Mouse (Mus musculus) thymus, adult 2 months (tissue): ENCODE results near the gene Casz1.

Source experiments
- CTCF ChIP-seq: fragments of 200-500 bp; IDR thresholded peaks from 2 replicates; pipeline ENCODE4 v1.5.1; 2012; ENCODE audit warnings: mild to moderate bottlenecking, control low read depth, low read length, moderate library complexity, borderline replicate concordance; ENCODE audit not compliant: control insufficient read depth, poor library complexity, insufficient read depth; ENCODE audit errors: extremely low read depth
- POLR2A ChIP-seq: fragments of 200-500 bp; IDR thresholded peaks from 2 replicates; pipeline ENCODE4 v1.6.1; 2012; ENCODE audit warnings: mild to moderate bottlenecking, low read length, control low read depth, moderate library complexity; ENCODE audit not compliant: control insufficient read depth, poor library complexity, insufficient read depth; ENCODE audit errors: extremely low read depth

DNA sequence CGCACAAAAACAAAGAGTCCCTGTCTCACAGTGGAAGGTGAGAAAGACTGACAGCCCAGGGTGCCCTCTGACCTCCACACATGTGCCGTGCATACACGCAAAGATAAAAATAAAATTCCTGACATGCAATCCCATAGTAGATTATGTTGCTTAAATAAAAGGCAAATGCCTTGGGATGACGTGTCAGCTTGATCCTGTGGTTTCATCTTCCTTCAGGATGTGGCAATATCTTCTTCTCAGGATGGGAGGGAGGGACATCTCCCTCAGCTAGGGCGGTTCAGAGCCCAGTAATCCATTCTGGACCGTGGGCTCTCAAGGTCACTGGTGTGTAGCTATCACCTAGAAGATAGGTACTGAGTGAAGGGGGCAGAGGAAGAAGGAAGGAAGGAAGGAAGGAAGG, 21.3 kb upstream of the Casz1 start:
- TF ChIP-seq CTCF (no peak), POLR2A (no peak)
